Mouse (Mus musculus): Measurements from ENCODE around the gene Srrm3. TPM values are rescaled to one million over a fixed set of nuclear protein-coding genes. Genes with fewer than 3 reads are reported as not detected.

The Srrm3 gene
- polyA plus RNA-seq, 2 experiments: 0.12 to 0.55 TPM

GRCm38 (mm10) chr5:135907256-135907655 is 100.6 kb downstream of the Srrm3 start:
- 74% methylated on average over 13 of the region's 13 CpGs for WGBS
- Histone ChIP-seq H3K9ac (ENCODE audit: low read depth, low read length, severe bottlenecking) (no peak overlapping the region), H3K27me3 (ENCODE audit: control insufficient read depth, insufficient read depth, low read length) (no peaks in the 10 kb centered on the region), H3K4me2 (replicated peaks; ENCODE audit: low read depth, low read length, severe bottlenecking) (no peak overlapping the region), H3K4me1 (ENCODE audit: control insufficient read depth, insufficient read depth, low read length) (0 out of 2 replicates have a peak, but pooled peaks cover 7% of the 10 kb centered on the region), H3K9me3 (ENCODE audit: control insufficient read depth, low read length) (no peaks in the 10 kb centered on the region), H3K27ac (replicated peaks; ENCODE audit: low read depth, low read length) (no peak overlapping the region), H3K4me3 (replicated peaks; ENCODE audit: low read length) (no peak overlapping the region), H3K36me3 (ENCODE audit: control insufficient read depth, insufficient read depth, low read length) (peaks cover 59% of the 10 kb centered on the region)
- DNase-seq (ENCODE audit: low spot score) (no peak), ATAC-seq (ENCODE audit: low FRiP score, low read depth) (no peak)
- TF ChIP-seq POLR2A (IDR thresholded peaks at IDR 0.05; ENCODE audit: borderline replicate concordance, extremely low read depth, insufficient read depth, insufficient read length): no peak

GRCm38 (mm10) chr5:135908185-135908584 is 101.5 kb downstream of the Srrm3 start:
- ATAC-seq (ENCODE audit: low FRiP score, low read depth) (no peak), DNase-seq (ENCODE audit: low spot score) (no peak)
- Histone ChIP-seq H3K4me2 (replicated peaks; ENCODE audit: low read depth, low read length, severe bottlenecking) (no peak overlapping the region), H3K9ac (ENCODE audit: low read depth, low read length, severe bottlenecking) (no peak overlapping the region), H3K27me3 (ENCODE audit: control insufficient read depth, insufficient read depth, low read length) (no peaks in the 10 kb centered on the region), H3K27ac (replicated peaks; ENCODE audit: low read depth, low read length) (no peak overlapping the region), H3K4me3 (replicated peaks; ENCODE audit: low read length) (no peak overlapping the region), H3K4me1 (ENCODE audit: control insufficient read depth, insufficient read depth, low read length) (0 out of 2 replicates have a peak, but pooled peaks cover 6% of the 10 kb centered on the region), H3K9me3 (ENCODE audit: control insufficient read depth, low read length) (no peaks in the 10 kb centered on the region), H3K36me3 (ENCODE audit: control insufficient read depth, insufficient read depth, low read length) (peaks cover 66% of the 10 kb centered on the region)
- WGBS: 82% methylated on average over 12 of the region's 12 CpGs
- no peak for TF ChIP-seq POLR2A (IDR thresholded peaks at IDR 0.05; ENCODE audit: borderline replicate concordance, extremely low read depth, insufficient read depth, insufficient read length)

- DNase-seq (ENCODE audit: low spot score) (no peak), ATAC-seq (ENCODE audit: low FRiP score, low read depth) (no peak)
- H3K9ac ChIP-seq (ENCODE audit: low read depth, low read length, severe bottlenecking): no peak overlapping the region
- 91% methylated on average over 16 of the region's 16 CpGs for WGBS
- H3K9me3 ChIP-seq (ENCODE audit: control insufficient read depth, low read length): no peaks in the 10 kb centered on the region
- H3K36me3 ChIP-seq (ENCODE audit: control insufficient read depth, insufficient read depth, low read length): peaks cover 69% of the 10 kb centered on the region
- H3K27me3 ChIP-seq (ENCODE audit: control insufficient read depth, insufficient read depth, low read length): no peaks in the 10 kb centered on the region
- H3K4me3 ChIP-seq (replicated peaks; ENCODE audit: low read length): no peak overlapping the region
- no peak overlapping the region for H3K4me2 ChIP-seq (replicated peaks; ENCODE audit: low read depth, low read length, severe bottlenecking)
- H3K27ac ChIP-seq (replicated peaks; ENCODE audit: low read depth, low read length): no peak overlapping the region
- TF ChIP-seq POLR2A (IDR thresholded peaks at IDR 0.05; ENCODE audit: borderline replicate concordance, extremely low read depth, insufficient read depth, insufficient read length): no peak
- H3K4me1 ChIP-seq (ENCODE audit: control insufficient read depth, insufficient read depth, low read length): 0 out of 2 replicates have a peak, but pooled peaks cover 4% of the 10 kb centered on the region
Measured at GRCm38 (mm10) chr5:135908989-135909388, 102.3 kb downstream of the Srrm3 start.

GRCm38 (mm10) chr5:135909646-135910045 is 103.0 kb downstream of the Srrm3 start:
- Histone ChIP-seq H3K9me3 (ENCODE audit: control insufficient read depth, low read length) (no peaks in the 10 kb centered on the region), H3K4me2 (replicated peaks; ENCODE audit: low read depth, low read length, severe bottlenecking) (no peak overlapping the region), H3K27me3 (ENCODE audit: control insufficient read depth, insufficient read depth, low read length) (no peaks in the 10 kb centered on the region), H3K9ac (ENCODE audit: low read depth, low read length, severe bottlenecking) (no peak overlapping the region), H3K4me1 (ENCODE audit: control insufficient read depth, insufficient read depth, low read length) (no peaks in the 10 kb centered on the region), H3K27ac (replicated peaks; ENCODE audit: low read depth, low read length) (no peak overlapping the region), H3K36me3 (ENCODE audit: control insufficient read depth, insufficient read depth, low read length) (peaks cover 74% of the 10 kb centered on the region), H3K4me3 (replicated peaks; ENCODE audit: low read length) (no peak overlapping the region)
- 87% methylated on average over 10 of the region's 10 CpGs for WGBS
- ATAC-seq (ENCODE audit: low FRiP score, low read depth) (no peak), DNase-seq (ENCODE audit: low spot score) (no peak)
- no peak for TF ChIP-seq POLR2A (IDR thresholded peaks at IDR 0.05; ENCODE audit: borderline replicate concordance, extremely low read depth, insufficient read depth, insufficient read length)

GRCm38 (mm10) chr5:135910813-135911212 is 104.1 kb downstream of the Srrm3 start:
- ATAC-seq (ENCODE audit: low FRiP score, low read depth) (no peak), DNase-seq (ENCODE audit: low spot score) (no peak)
- Histone ChIP-seq H3K4me1 (ENCODE audit: control insufficient read depth, insufficient read depth, low read length) (no peaks in the 10 kb centered on the region), H3K27ac (replicated peaks; ENCODE audit: low read depth, low read length) (no peak overlapping the region), H3K9ac (ENCODE audit: low read depth, low read length, severe bottlenecking) (no peak overlapping the region), H3K9me3 (ENCODE audit: control insufficient read depth, low read length) (no peaks in the 10 kb centered on the region), H3K4me3 (replicated peaks; ENCODE audit: low read length) (no peak overlapping the region), H3K4me2 (replicated peaks; ENCODE audit: low read depth, low read length, severe bottlenecking) (no peak overlapping the region), H3K27me3 (ENCODE audit: control insufficient read depth, insufficient read depth, low read length) (no peaks in the 10 kb centered on the region), H3K36me3 (ENCODE audit: control insufficient read depth, insufficient read depth, low read length) (peaks cover 73% of the 10 kb centered on the region)
- TF ChIP-seq POLR2A (IDR thresholded peaks at IDR 0.05; ENCODE audit: borderline replicate concordance, extremely low read depth, insufficient read depth, insufficient read length): no peak
- WGBS: 89% methylated on average over 25 of the region's 25 CpGs
